Mouse (Mus musculus) myocyte (in vitro differentiated cells): ENCODE data around the gene Celf2. TPM values are rescaled to one million over a fixed set of nuclear protein-coding genes. Genes with fewer than 3 reads are reported as not detected.

ENCODE experiments used
- H3K27me3 ChIP-seq: one replicate; pipeline ENCODE4 v1.6.1; 2011; ENCODE audit not compliant: control insufficient read depth, insufficient read depth, insufficient read length
- H3K36me3 ChIP-seq: one replicate; pipeline ENCODE4 v1.6.1; 2011; ENCODE audit not compliant: control insufficient read depth, insufficient read depth
- H3K4me2 ChIP-seq: one replicate; pipeline ENCODE4 v1.6.1; 2011; ENCODE audit warnings: low read depth, control low read depth
- H3K4me3 ChIP-seq: one replicate; pipeline ENCODE4 v1.5.1; 2011; ENCODE audit warnings: mild to moderate bottlenecking, control low read depth, moderate library complexity
- H3K79me2 ChIP-seq: one replicate; pipeline ENCODE4 v1.6.1; 2011; ENCODE audit not compliant: control insufficient read depth, insufficient read depth
- H3ac ChIP-seq: one replicate; pipeline ENCODE4 v1.6.1; 2011; ENCODE audit not compliant: control insufficient read depth, insufficient read length
- CEBPB ChIP-seq: IDR thresholded peaks from 2 replicates; pipeline ENCODE4 v1.6.1; 2011; ENCODE audit warnings: mild to moderate bottlenecking, moderate library complexity; ENCODE audit not compliant: poor library complexity, insufficient read depth, severe bottlenecking
- E2F4 ChIP-seq: IDR thresholded peaks from one replicate; pipeline ENCODE4 v1.6.1; 2011; ENCODE audit warnings: mild to moderate bottlenecking, control low read depth, moderate library complexity; ENCODE audit not compliant: insufficient read depth
- MAX ChIP-seq: IDR thresholded peaks from one replicate; pipeline ENCODE4 v1.6.1; 2011; ENCODE audit warnings: low read depth, mild to moderate bottlenecking, control low read depth
- MYOD1 ChIP-seq, 3 experiments: IDR thresholded peaks; one replicate each; pipeline ENCODE4 v1.6.1; 2011; ENCODE audit warnings: control low read depth in 2 of 3, low read depth in 2 of 3, mild to moderate bottlenecking in 2 of 3, moderate library complexity in 1 of 3; ENCODE audit not compliant: insufficient read length in 2 of 3, control insufficient read depth in 1 of 3
- MYOG ChIP-seq, 3 experiments: IDR thresholded peaks; one replicate each; pipeline ENCODE4 v1.6.1; 2011; ENCODE audit warnings: control low read depth in 2 of 3, low read depth in 2 of 3, mild to moderate bottlenecking in 2 of 3; ENCODE audit not compliant: insufficient read length in 2 of 3, control insufficient read depth in 1 of 3, insufficient read depth in 1 of 3
- POLR2A ChIP-seq: IDR thresholded peaks from one replicate; pipeline ENCODE4 v1.6.1; 2011; ENCODE audit warnings: low read depth, mild to moderate bottlenecking, control low read depth, moderate library complexity; ENCODE audit not compliant: insufficient read length
- POLR2AphosphoS2 ChIP-seq: IDR thresholded peaks from one replicate; pipeline ENCODE4 v1.6.1; 2011; ENCODE audit warnings: low read depth, control low read depth; ENCODE audit not compliant: insufficient read length
- REST ChIP-seq: IDR thresholded peaks from one replicate; pipeline ENCODE4 v1.6.1; 2011; ENCODE audit warnings: mild to moderate bottlenecking, control low read depth, moderate library complexity; ENCODE audit not compliant: insufficient read depth, insufficient read length
- SRF ChIP-seq: IDR thresholded peaks from one replicate; pipeline ENCODE4 v1.6.1; 2011; ENCODE audit warnings: low read depth; ENCODE audit not compliant: control insufficient read depth, insufficient read length
- TCF12 ChIP-seq: IDR thresholded peaks from one replicate; pipeline ENCODE4 v1.6.1; 2011; ENCODE audit warnings: mild to moderate bottlenecking, control low read depth; ENCODE audit not compliant: poor library complexity, insufficient read depth, severe bottlenecking
- TCF3 ChIP-seq: IDR thresholded peaks from one replicate; pipeline ENCODE4 v1.6.1; 2011; ENCODE audit warnings: low read depth, control low read depth; ENCODE audit not compliant: insufficient read length
- USF1 ChIP-seq: IDR thresholded peaks from one replicate; pipeline ENCODE4 v1.6.1; 2011; ENCODE audit warnings: low read depth, mild to moderate bottlenecking, control low read depth, moderate library complexity
- polyA plus RNA-seq: library from polyadenylated mRNA; unstranded; fragments of >200 nt; fragmentation: generic; extraction: Trizol; gene quantifications from one replicate; pipeline ENCODE4 v1.2.1, GENCODE M21; 2012; ENCODE audit warnings: missing spikeins

Gene Celf2
- polyA plus RNA-seq, 1 experiment = 30.1 TPM

- H3K27me3 ChIP-seq = no peaks in the 10 kb centered on the region
- no peak overlapping the region for H3K4me3 ChIP-seq
- H3ac ChIP-seq = no peak overlapping the region
- no peak overlapping the region for H3K4me2 ChIP-seq
- TF ChIP-seq POLR2AphosphoS2 (no peak), REST (no peak), SRF (no peak), TCF3 (no peak), E2F4 (no peak), CEBPB (no peak), USF1 (no peak), MYOG (IDR thresholded peaks at IDR 0.05; ENCODE audit: control insufficient read depth in 1 of 3, insufficient read depth in 1 of 3, insufficient read length in 2 of 3, low read depth in 2 of 3) (no peak), MYOD1 (IDR thresholded peaks at IDR 0.05; ENCODE audit: control insufficient read depth in 1 of 3, insufficient read length in 2 of 3, low read depth in 2 of 3) (no peak), MAX (no peak)
- H3K36me3 ChIP-seq = no peaks in the 10 kb centered on the region
- no peaks in the 10 kb centered on the region for H3K79me2 ChIP-seq
Observed at GRCm38 (mm10) chr2:7160108-7160507, 349.3 kb downstream of the Celf2 start.

DNA sequence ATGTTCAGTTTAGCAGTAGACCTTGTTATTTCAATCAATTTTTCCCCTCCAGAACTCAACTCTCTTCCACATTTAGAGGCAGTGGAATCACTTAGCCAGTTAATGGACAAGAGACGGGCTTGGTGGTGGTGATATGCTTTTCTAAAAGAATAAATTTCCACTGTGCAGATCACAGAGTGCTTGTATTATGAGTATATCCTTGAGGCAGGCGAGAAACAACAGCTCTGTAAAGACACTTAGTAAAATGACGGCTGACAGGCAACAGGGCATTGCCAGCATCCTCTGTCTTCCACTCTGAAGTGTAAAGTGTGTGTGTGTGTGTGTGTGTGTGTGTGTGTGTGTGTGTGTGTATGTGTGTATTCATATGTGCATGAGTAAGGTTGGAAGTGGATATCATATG is 362.1 kb downstream of the Celf2 start:
- H3K4me3 ChIP-seq = no peak overlapping the region
- H3K36me3 ChIP-seq = no peaks in the 10 kb centered on the region
- no peak overlapping the region for H3ac ChIP-seq
- H3K27me3 ChIP-seq = no peaks in the 10 kb centered on the region
- H3K4me2 ChIP-seq = no peak overlapping the region
- no peaks in the 10 kb centered on the region for H3K79me2 ChIP-seq
- TF ChIP-seq REST (no peak), MYOD1 (IDR thresholded peaks at IDR 0.05; ENCODE audit: control insufficient read depth in 1 of 3, insufficient read length in 2 of 3, low read depth in 2 of 3) (no peak), POLR2AphosphoS2 (no peak), MYOG (IDR thresholded peaks at IDR 0.05; ENCODE audit: control insufficient read depth in 1 of 3, insufficient read depth in 1 of 3, insufficient read length in 2 of 3, low read depth in 2 of 3) (no peak), POLR2A (no peak), SRF (no peak), USF1 (no peak), E2F4 (no peak), MAX (no peak), TCF12 (no peak), TCF3 (no peak), CEBPB (no peak)

DNA sequence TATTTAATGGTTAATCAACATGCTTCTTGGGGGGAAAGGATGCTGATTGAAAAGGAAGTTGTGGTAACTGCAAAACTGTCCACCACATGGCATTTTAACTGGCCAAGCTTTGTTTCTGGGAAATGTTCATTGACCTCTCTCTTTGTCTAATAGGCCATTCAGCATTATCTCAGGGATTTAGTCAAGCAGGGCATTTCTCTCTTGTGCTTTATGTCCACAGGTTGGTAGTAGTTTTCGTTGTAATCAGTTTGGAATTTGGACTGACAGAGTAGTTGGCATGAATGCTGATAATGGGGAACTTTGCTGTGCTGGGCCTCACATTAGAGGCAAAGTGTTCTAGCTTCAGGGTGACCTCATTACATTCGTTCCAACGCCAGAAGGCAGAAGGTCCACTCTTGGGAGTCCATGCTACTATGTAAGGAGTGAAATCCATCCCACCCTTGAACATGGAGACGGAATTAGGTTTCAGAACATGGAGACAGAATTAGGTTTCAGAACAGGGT is 363.8 kb downstream of the Celf2 start:
- no peaks in the 10 kb centered on the region for H3K79me2 ChIP-seq
- no peaks in the 10 kb centered on the region for H3K27me3 ChIP-seq
- H3K36me3 ChIP-seq = no peaks in the 10 kb centered on the region
- no peak overlapping the region for H3ac ChIP-seq
- TF ChIP-seq POLR2A (no peak), REST (no peak), TCF3 (no peak), MYOD1 (IDR thresholded peaks at IDR 0.05; ENCODE audit: control insufficient read depth in 1 of 3, insufficient read length in 2 of 3, low read depth in 2 of 3) (no peak), MYOG (IDR thresholded peaks at IDR 0.05; ENCODE audit: control insufficient read depth in 1 of 3, insufficient read depth in 1 of 3, insufficient read length in 2 of 3, low read depth in 2 of 3) (no peak), SRF (no peak), USF1 (no peak), TCF12 (no peak), CEBPB (no peak), MAX (no peak), POLR2AphosphoS2 (no peak), E2F4 (no peak)
- no peak overlapping the region for H3K4me2 ChIP-seq
- H3K4me3 ChIP-seq = no peak overlapping the region

DNA sequence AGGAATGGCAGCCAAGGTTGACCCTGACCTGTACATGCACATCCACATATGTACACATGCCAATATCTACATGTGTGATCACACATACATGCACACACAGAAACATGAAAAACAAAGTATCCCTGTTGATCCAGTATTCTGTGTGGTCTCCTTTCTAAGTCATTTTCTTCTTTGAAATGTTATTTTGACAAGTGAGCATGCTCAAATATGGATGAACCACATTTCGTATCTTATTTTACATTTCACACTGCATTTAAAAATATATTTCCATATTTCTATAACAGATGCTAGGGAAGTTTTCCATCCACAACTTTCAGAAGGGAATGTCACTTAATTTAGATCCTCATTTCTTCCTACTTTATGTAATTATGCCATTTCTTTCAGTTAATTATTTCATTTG is 364.5 kb downstream of the Celf2 start:
- Histone ChIP-seq H3K4me2 (no peak overlapping the region), H3K36me3 (no peaks in the 10 kb centered on the region), H3ac (no peak overlapping the region), H3K4me3 (no peak overlapping the region), H3K79me2 (no peaks in the 10 kb centered on the region), H3K27me3 (no peaks in the 10 kb centered on the region)
- TF ChIP-seq MYOD1 (IDR thresholded peaks at IDR 0.05; ENCODE audit: control insufficient read depth in 1 of 3, insufficient read length in 2 of 3, low read depth in 2 of 3) (no peak), POLR2AphosphoS2 (no peak), SRF (no peak), REST (no peak)

- no peak overlapping the region for H3K4me3 ChIP-seq
- no peak overlapping the region for H3ac ChIP-seq
- no peak overlapping the region for H3K4me2 ChIP-seq
- no peaks in the 10 kb centered on the region for H3K36me3 ChIP-seq
- TF ChIP-seq MYOD1 (IDR thresholded peaks at IDR 0.05; ENCODE audit: control insufficient read depth in 1 of 3, insufficient read length in 2 of 3, low read depth in 2 of 3) (no peak), E2F4 (no peak), POLR2A (no peak), CEBPB (no peak), MYOG (IDR thresholded peaks at IDR 0.05; ENCODE audit: control insufficient read depth in 1 of 3, insufficient read depth in 1 of 3, insufficient read length in 2 of 3, low read depth in 2 of 3) (no peak), REST (no peak), TCF3 (no peak), USF1 (no peak)
- H3K27me3 ChIP-seq = no peaks in the 10 kb centered on the region
- H3K79me2 ChIP-seq = no peaks in the 10 kb centered on the region
Observed at GRCm38 (mm10) chr2:7123366-7123765, 386.0 kb downstream of the Celf2 start.
